Mouse (Mus musculus) forebrain, embryonic 13.5 days (tissue): ENCODE measurements around the gene Olfr164. TPM values are rescaled to one million over a fixed set of nuclear protein-coding genes. Genes with fewer than 3 reads are reported as not detected.

Experiments
- ATAC-seq: fragments of 200-750 bp; cut with Nextera tagmentation; 2 replicates; pipeline ENCODE4 v1.8.0; 2017
- H3K27ac ChIP-seq: fragments of 300-500 bp; sonication (generic); 2 replicates; pipeline ENCODE4 v1.5.1; 2015; ENCODE audit warnings: inconsistent platforms, mild to moderate bottlenecking, moderate library complexity
- H3K27me3 ChIP-seq: fragments of 300-500 bp; sonication (generic); 2 replicates; pipeline ENCODE4 v1.6.1; 2015; ENCODE audit warnings: mild to moderate bottlenecking, inconsistent platforms
- H3K36me3 ChIP-seq: fragments of 300-500 bp; sonication (generic); 2 replicates; pipeline ENCODE4 v1.6.1; 2015; ENCODE audit warnings: mild to moderate bottlenecking, inconsistent platforms; ENCODE audit not compliant: poor library complexity, severe bottlenecking
- H3K4me1 ChIP-seq: fragments of 300-500 bp; sonication (generic); 2 replicates; pipeline ENCODE4 v1.6.1; 2015; ENCODE audit warnings: inconsistent platforms
- H3K4me2 ChIP-seq: fragments of 300-500 bp; sonication (generic); 2 replicates; pipeline ENCODE4 v1.6.1; 2015; ENCODE audit warnings: inconsistent platforms, mild to moderate bottlenecking, moderate library complexity
- H3K4me3 ChIP-seq: fragments of 300-500 bp; sonication (generic); 2 replicates; pipeline ENCODE4 v1.5.1; 2015; ENCODE audit warnings: mild to moderate bottlenecking, inconsistent platforms
- H3K9ac ChIP-seq: fragments of 300-500 bp; sonication (generic); 2 replicates; pipeline ENCODE4 v1.6.1; 2015; ENCODE audit warnings: mild to moderate bottlenecking, inconsistent platforms
- H3K9me3 ChIP-seq: fragments of 300-500 bp; sonication (generic); replicated peaks from 2 replicates; pipeline ENCODE4 v1.6.1; 2016; ENCODE audit warnings: inconsistent platforms
- WGBS: fragments of 180-500 bp; shearing (Covaris S2); methylation state at CpG from one replicate; pipeline ENCODE4 v1.1.7; 2015; 5-methylcytosine and 5-hydroxymethylcytosine counted together
- microRNA-seq: library from miRNA; unstranded; fragments of <30 nt; microRNA quantifications from one replicate; pipeline ENCODE4, GENCODE M21; 2016
- polyA plus RNA-seq: library from polyadenylated mRNA; unstranded; fragments of >200 nt; fragmentation: Nextera tagmentation; extraction: Ambion mirVana; gene quantifications from 2 replicates; pipeline ENCODE4 v1.2.1, GENCODE M21; 2015

The Olfr164 gene
- not detected in 2 replicates for polyA plus RNA-seq

DNA sequence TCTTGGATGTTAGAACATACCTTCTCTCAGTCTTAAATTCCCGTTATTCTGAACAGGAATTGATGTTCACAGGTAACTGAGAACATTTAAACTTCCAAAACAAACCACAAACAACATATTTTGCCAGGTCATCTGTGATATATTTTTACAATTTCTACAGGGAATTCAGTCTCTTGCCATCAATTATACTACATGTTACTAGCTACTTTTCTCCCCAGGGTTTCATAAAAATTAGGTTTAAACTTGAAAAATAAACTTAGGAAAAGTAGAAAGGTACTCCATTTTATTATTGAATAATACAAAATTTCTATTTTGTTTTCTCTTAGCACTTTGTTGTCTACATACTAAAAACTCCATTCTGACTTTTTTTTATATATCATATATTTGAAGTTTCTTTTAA is at the start of gene Olfr164:
Gene Olfr164, minus strand, starts transcription at position 101 of the 400 bp plus-strand sequence.
- Histone ChIP-seq H3K27ac (no peak within 1 kb of the TSS), H3K36me3 (no peaks in the 10 kb centered on the region), H3K9me3 (no peaks in the 10 kb centered on the region), H3K9ac (no peak within 1 kb of the TSS), H3K4me1 (no peaks in the 10 kb centered on the region), H3K27me3 (no peaks in the 10 kb centered on the region), H3K4me3 (no peak within 1 kb of the TSS), H3K4me2 (no peak within 1 kb of the TSS)
- WGBS = 62% methylated on average over 1 of the region's 1 CpGs
- ATAC-seq = no peak

DNA sequence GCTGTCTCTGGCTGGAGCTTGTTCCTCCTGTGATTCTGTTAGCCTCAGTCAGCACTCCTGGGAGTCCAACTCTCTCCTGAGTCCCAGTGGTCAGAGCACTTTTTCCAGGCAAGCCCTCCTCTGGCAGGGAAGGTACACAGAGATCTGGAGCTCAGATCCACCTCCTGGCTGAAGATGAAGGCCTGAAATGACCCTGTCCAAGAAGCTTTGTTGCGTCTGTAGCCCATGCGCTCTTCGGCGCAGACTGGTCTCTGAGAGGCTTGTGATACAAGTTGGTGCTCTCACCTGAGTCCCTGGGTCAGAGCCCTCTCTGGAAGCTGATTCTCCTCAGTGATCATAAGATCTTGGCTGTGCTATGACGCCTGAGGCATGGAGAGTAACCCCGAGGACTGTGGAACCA is 35.2 kb upstream of the Olfr164 start:
- H3K27me3 ChIP-seq = no peaks in the 10 kb centered on the region
- 95% methylated on average over 6 of the region's 6 CpGs for WGBS
- H3K27ac ChIP-seq = no peak overlapping the region
- H3K4me3 ChIP-seq = no peak overlapping the region
- no peak for ATAC-seq
- H3K4me2 ChIP-seq = no peak overlapping the region
- no peaks in the 10 kb centered on the region for H3K4me1 ChIP-seq
- peaks cover 5% of the 10 kb centered on the region for H3K9me3 ChIP-seq
- H3K9ac ChIP-seq = no peak overlapping the region
- no peaks in the 10 kb centered on the region for H3K36me3 ChIP-seq

DNA sequence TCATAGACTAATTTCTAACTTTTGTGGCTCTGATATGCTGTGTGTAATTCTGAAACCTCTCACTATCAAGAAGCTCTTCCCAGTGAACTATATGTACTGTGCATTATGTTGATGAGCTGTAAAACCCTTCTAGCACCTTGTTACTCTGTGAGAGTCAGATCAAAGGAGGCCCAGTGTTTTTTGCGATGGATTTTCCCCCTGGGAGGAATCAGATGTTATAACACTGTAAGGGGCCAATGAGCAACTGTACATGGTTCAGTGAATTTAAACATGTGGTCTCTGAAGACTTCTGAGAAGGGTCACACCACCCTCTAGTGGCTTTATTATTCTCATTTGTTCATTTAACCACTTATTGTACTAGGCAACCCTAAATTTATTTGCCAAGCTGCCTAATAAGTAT is 50.6 kb downstream of the Olfr164 start:
- Histone ChIP-seq H3K4me3 (no peak overlapping the region), H3K9ac (no peak overlapping the region), H3K27ac (no peak overlapping the region), H3K36me3 (no peaks in the 10 kb centered on the region), H3K4me2 (no peak overlapping the region), H3K27me3 (no peaks in the 10 kb centered on the region), H3K4me1 (no peaks in the 10 kb centered on the region), H3K9me3 (no peaks in the 10 kb centered on the region)
- ATAC-seq = no peak
- 35% methylated on average over 1 of the region's 1 CpGs for WGBS

DNA sequence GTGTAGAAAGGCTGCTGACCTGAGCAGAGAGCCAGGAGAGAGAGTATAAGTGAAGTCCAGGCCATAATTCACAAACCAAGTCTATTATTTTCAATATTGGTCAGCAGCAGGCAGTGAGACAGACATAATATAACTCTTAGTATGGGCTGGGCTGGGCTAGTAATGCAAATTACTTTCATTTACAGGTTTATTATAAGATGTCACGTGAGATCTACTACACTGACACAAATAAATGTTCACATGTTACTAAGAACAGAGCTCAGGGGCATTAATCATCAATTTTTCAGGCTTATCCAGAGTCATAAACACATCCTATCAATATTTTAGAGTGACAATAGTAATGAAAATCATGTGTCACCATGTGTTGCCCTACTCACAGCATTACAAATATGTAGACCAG is 53.1 kb downstream of the Olfr164 start:
- Histone ChIP-seq H3K9me3 (no peaks in the 10 kb centered on the region), H3K4me2 (no peak overlapping the region), H3K4me1 (no peaks in the 10 kb centered on the region), H3K27ac (no peak overlapping the region), H3K9ac (no peak overlapping the region), H3K36me3 (no peaks in the 10 kb centered on the region), H3K27me3 (no peaks in the 10 kb centered on the region), H3K4me3 (no peak overlapping the region)
- no peak for ATAC-seq
- 66% methylated on average over 1 of the region's 1 CpGs for WGBS

DNA sequence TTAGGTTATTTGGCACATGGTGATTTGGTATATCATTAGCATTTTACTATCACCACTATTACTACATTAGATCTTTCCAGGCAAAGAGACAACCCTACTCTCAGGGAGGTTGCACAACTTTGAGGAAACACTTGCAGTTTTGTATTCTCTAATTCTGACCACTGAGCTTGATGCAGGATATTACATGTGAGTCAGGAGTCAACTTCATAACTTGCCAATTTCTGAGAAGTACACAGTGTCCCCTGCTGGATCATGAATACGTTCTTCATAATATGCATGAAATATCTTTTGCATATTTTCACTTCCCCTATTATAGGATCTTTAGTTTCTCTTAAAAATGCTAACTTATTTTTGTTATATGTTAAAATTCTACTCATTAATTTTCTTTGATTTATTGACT is 68.0 kb downstream of the Olfr164 start:
- H3K27ac ChIP-seq = no peak overlapping the region
- no peaks in the 10 kb centered on the region for H3K27me3 ChIP-seq
- H3K36me3 ChIP-seq = no peaks in the 10 kb centered on the region
- no peak overlapping the region for H3K4me2 ChIP-seq
- H3K4me3 ChIP-seq = no peak overlapping the region
- ATAC-seq = no peak
- H3K9me3 ChIP-seq = no peaks in the 10 kb centered on the region
- H3K9ac ChIP-seq = no peak overlapping the region
- H3K4me1 ChIP-seq = no peaks in the 10 kb centered on the region
- WGBS = 69% methylated on average over 1 of the region's 1 CpGs

DNA sequence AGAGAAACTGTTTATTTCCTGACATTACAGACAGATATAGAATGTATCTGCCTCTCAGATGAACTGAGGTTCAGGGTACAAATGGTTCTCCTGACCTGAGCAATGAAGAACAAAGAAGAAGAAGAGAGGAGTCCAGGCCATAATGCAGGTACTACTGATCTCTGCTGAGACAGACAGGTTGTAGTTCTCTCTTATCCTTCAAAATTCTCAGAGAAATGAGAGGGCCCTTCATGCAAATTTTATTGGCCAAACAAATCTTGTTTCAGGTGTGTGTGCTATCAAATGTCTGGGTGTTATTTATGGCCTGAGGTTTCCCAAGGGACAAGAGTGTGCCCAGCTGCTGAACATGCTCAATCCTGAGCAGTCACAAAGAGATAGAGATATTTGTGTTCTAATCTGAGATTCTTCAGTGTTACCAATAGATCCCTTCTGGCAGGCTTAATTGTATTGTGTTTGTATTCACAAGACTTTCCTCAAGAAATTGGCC is 72.3 kb downstream of the Olfr164 start:
- Histone ChIP-seq H3K4me3 (no peak overlapping the region), H3K9me3 (no peaks in the 10 kb centered on the region), H3K4me2 (no peak overlapping the region), H3K27ac (no peak overlapping the region), H3K4me1 (no peaks in the 10 kb centered on the region), H3K27me3 (no peaks in the 10 kb centered on the region), H3K9ac (no peak overlapping the region), H3K36me3 (no peaks in the 10 kb centered on the region)
- ATAC-seq = no peak

DNA sequence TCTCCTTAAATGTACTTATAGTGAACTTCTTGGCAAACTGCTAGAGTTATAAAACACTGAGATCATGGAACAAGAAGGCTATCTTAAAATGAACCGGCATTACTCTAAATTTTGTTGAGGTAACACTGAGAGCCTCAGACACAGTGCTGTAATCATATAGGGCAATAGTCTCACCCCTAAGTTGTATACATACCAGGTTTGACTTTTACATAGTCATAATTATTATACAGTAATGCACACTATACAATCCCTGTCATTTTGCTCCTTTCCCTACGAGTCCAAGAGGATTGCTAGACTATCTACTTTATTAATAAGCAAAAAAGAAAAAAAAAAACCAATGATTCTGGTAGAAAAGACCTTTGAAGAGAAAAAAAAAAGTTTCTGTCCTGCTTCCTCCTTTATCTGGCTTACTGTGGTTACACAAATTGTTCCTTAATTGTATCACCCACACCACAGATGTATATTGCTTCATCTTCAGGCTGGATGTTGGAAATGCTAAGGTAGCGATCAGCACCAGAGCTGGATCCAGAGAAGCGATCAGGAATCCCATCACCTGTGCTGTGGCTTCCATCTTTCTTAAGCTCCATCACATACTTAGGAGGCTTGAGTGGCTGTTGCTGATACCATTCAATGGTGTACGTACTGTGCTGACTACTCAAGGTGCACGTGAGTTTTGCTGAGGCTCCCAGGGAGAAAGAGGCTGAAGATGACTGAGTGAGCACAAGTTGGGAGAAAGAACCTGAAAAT is 72.9 kb downstream of the Olfr164 start:
- ATAC-seq = no peak
- H3K4me1 ChIP-seq = no peaks in the 10 kb centered on the region
- H3K4me2 ChIP-seq = no peak overlapping the region
- H3K27me3 ChIP-seq = no peaks in the 10 kb centered on the region
- 85% methylated on average over 6 of the region's 6 CpGs for WGBS
- H3K9ac ChIP-seq = no peak overlapping the region
- no peak overlapping the region for H3K27ac ChIP-seq
- H3K9me3 ChIP-seq = no peaks in the 10 kb centered on the region
- H3K36me3 ChIP-seq = no peaks in the 10 kb centered on the region
- no peak overlapping the region for H3K4me3 ChIP-seq

DNA sequence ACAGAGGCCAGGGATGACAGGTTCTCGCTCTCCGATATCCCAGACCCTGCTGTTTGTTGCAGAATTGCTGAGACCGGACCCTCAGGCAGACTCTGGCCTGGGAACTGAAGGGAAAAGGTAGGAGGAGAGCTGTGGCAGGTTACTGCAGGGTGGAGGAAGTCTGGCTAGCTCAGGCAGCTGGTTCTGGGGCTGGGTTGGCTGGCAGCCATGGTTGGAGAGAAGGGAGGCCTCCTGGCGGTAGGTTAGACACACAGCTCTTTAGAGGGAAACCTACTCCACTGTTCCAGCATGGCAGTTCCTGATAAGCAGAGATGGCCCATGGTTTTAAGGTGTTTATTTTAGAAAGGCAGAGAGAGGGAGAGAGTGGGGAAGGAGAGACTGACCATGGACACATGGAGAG is 77.1 kb downstream of the Olfr164 start:
- Histone ChIP-seq H3K36me3 (no peaks in the 10 kb centered on the region), H3K9me3 (no peaks in the 10 kb centered on the region), H3K9ac (no peak overlapping the region), H3K4me3 (no peak overlapping the region), H3K4me2 (no peak overlapping the region), H3K27ac (no peak overlapping the region), H3K27me3 (no peaks in the 10 kb centered on the region), H3K4me1 (no peaks in the 10 kb centered on the region)
- ATAC-seq = no peak
- 86% methylated on average over 4 of the region's 4 CpGs for WGBS

Small RNAs within 50 kb of the gene (microRNA-seq; reads per million reads assigned to microRNA genes)
- gene Gm23612 = not detected

Other genes with a start within 250 kb of the Olfr164 start
- not detected in 2 replicates for gene Olfr165, start 109.1 kb upstream of the Olfr164 start, polyA plus RNA-seq
- gene Olfr166, start 169.6 kb upstream of the Olfr164 start, polyA plus RNA-seq = not detected in 2 replicates
- gene Olfr167, start 208.2 kb upstream of the Olfr164 start, polyA plus RNA-seq = not detected in 2 replicates
- not detected in 2 replicates for gene Olfr168, start 221.5 kb upstream of the Olfr164 start, polyA plus RNA-seq